Mouse (Mus musculus) limb, embryonic 12.5 days (tissue): ENCODE results near the gene Srrm2. TPM values are rescaled to one million over a fixed set of nuclear protein-coding genes. Genes with fewer than 3 reads are reported as not detected.

Experiments used
- ATAC-seq: fragments of 200-750 bp; cut with Nextera tagmentation; 2 replicates; pipeline ENCODE4 v1.8.0; 2017; ENCODE audit warnings: low read depth, moderate TSS enrichment; ENCODE audit not compliant: insufficient number of reproducible peaks, insufficient read depth, low FRiP score, low TSS enrichment
- H3K27ac ChIP-seq: fragments of 300-500 bp; sonication (generic); 2 replicates; pipeline ENCODE4 v1.5.1; 2016; ENCODE audit warnings: mild to moderate bottlenecking, moderate library complexity
- H3K27me3 ChIP-seq: fragments of 300-500 bp; sonication (generic); 2 replicates; pipeline ENCODE4 v1.6.1; 2016; ENCODE audit warnings: mild to moderate bottlenecking, moderate library complexity
- H3K36me3 ChIP-seq: fragments of 300-500 bp; sonication (generic); 2 replicates; pipeline ENCODE4 v1.6.1; 2016; ENCODE audit warnings: mild to moderate bottlenecking, moderate library complexity
- H3K4me1 ChIP-seq: fragments of 300-500 bp; sonication (generic); replicated peaks from 2 replicates; pipeline ENCODE4 v1.6.1; 2016
- H3K4me2 ChIP-seq: fragments of 300-500 bp; sonication (generic); 2 replicates; pipeline ENCODE4 v1.6.1; 2016; ENCODE audit warnings: mild to moderate bottlenecking, moderate library complexity
- H3K4me3 ChIP-seq: fragments of 300-500 bp; sonication (generic); replicated peaks from 2 replicates; pipeline ENCODE4 v1.5.1; 2016; ENCODE audit warnings: mild to moderate bottlenecking
- H3K9ac ChIP-seq: fragments of 300-500 bp; sonication (generic); replicated peaks from 2 replicates; pipeline ENCODE4 v1.6.1; 2016; ENCODE audit warnings: mild to moderate bottlenecking, moderate library complexity
- H3K9me3 ChIP-seq: fragments of 300-500 bp; sonication (generic); 2 replicates; pipeline ENCODE4 v1.6.1; 2016; ENCODE audit warnings: mild to moderate bottlenecking, moderate library complexity
- WGBS: fragments of 180-500 bp; shearing (Covaris S2); methylation state at CpG from one replicate; pipeline ENCODE4 v1.1.7; 2016; 5-methylcytosine and 5-hydroxymethylcytosine counted together
- polyA plus RNA-seq: library from polyadenylated mRNA; unstranded; fragments of >200 nt; fragmentation: Nextera tagmentation; extraction: Ambion mirVana; gene quantifications from 2 replicates; pipeline ENCODE4 v1.2.1, GENCODE M21; 2016

The Srrm2 gene
- polyA plus RNA-seq, 1 experiment from 2014 or later, result 703 TPM

DNA sequence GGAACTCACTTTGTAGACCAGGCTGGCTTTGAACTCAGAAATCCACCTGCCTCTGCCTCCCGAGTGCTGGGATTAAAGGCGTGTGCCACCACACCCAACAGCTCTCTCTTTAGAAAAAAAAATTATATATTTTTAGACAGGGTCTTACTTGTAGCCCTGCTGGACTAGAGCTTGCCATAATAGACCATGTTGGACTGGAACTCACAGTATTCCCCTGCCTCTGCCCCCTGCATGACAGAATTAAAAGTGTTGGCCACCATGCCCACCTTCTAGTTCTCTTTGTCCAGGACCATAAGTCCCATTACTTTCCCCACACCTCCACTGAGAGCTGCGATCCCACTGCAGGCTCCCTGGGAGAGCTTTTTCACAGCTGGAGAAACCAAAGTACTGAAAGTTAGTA, 42.9 kb upstream of the Srrm2 start:
- peaks cover 63% of the 10 kb centered on the region for H3K27me3 ChIP-seq
- H3K9me3 ChIP-seq, result no peaks in the 10 kb centered on the region
- 83% methylated on average over 3 of the region's 3 CpGs for WGBS
- H3K4me2 ChIP-seq, result no peak overlapping the region
- no peak overlapping the region for H3K9ac ChIP-seq
- no peak overlapping the region for H3K27ac ChIP-seq
- peaks cover 20% of the 10 kb centered on the region for H3K36me3 ChIP-seq
- ATAC-seq, result no peak
- peaks cover 33% of the 10 kb centered on the region for H3K4me1 ChIP-seq
- no peak overlapping the region for H3K4me3 ChIP-seq

- WGBS, result 21% methylated on average over 6 of the region's 6 CpGs
- peaks cover 32% of the 10 kb centered on the region for H3K4me1 ChIP-seq
- no peak overlapping the region for H3K4me2 ChIP-seq
- H3K9ac ChIP-seq, result no peak overlapping the region
- ATAC-seq, result no peak
- H3K27ac ChIP-seq, result no peak overlapping the region
- peaks cover 58% of the 10 kb centered on the region for H3K27me3 ChIP-seq
- no peaks in the 10 kb centered on the region for H3K9me3 ChIP-seq
- no peak overlapping the region for H3K4me3 ChIP-seq
- H3K36me3 ChIP-seq, result peaks cover 25% of the 10 kb centered on the region
Observed at GRCm38 (mm10) chr17:23748026-23748425, 42.3 kb upstream of the Srrm2 start.

DNA sequence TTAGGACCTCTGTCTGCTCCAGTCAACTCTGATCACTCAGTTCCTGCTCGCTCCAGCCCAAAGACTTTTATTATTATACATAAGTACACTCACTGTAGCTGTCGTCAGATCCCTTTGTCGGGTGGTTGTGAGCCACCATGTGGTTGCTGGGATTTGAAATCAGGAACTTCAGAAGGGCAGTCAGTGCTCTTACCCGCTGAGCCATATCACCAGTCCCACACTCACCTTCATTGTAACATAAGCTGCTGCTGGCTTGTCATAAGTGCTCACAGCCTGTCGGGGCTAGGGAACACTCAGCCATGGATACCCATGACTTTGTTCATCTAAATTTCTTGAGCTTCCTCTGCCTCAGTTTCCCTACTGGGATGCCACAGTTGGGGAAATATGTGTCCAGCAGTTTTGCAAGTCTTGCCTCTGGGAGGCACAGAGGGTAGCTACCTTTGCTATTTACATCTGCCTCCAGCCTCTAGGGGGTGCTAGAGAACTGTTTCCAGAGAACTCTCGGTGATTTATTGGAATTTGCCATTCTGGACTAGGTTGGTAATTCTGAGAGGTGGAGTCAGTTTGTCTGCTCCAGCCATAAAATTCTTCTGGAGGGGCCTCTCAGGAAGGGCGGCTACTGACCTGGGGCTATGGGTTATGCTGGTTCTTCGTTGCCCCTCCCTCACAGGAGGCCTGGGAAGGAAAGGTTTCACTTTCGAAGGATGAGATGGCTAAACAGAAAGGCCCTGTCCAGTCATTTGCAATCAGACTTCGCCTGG, 41.5 kb upstream of the Srrm2 start:
- Histone ChIP-seq H3K27me3 (peaks cover 50% of the 10 kb centered on the region), H3K36me3 (peaks cover 33% of the 10 kb centered on the region), H3K27ac (no peak overlapping the region), H3K4me2 (peak overlapping the region; percentile 26), H3K4me3 (no peak overlapping the region), H3K4me1 (peaks cover 32% of the 10 kb centered on the region), H3K9ac (no peak overlapping the region), H3K9me3 (no peaks in the 10 kb centered on the region)
- WGBS, result 36% methylated on average over 10 of the region's 10 CpGs
- no peak for ATAC-seq

DNA sequence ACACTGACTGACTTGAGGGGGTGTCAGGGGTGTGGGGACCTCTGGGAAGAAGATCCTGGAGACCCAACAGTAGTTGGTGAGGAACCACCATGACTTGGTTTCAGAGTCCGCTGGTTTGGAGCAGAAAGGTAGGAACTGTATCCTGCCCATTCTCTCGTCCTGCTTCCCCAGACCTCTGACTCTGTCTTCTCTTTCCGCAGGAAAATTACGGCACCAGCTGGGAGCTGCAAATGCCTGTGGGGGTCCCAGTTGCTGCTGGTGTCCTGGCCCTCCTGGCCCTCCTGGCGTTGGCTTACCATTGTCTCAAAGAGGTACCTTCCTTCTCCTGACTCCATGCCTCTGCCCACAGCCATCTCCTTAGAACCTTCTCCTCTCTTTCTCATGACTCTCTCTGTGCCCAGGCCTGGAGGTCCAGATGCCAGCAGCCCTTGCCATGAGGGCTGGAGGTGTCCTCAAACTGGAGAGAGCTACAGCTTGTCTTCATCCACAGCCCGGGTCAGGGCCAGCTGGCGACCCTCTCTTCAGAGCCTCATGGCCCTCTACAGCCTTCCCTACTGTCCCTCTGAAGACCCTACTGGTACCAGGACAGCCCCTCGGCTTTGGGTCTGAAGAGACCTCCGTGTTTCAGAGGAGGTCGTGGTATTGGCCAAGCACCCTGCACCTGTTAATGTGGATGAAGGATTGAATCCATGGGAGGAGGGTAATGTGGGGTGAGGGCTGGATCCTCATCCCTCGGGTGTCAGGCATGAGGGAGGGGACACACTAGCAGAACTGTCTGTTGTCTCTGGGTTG, 40.7 kb upstream of the Srrm2 start:
- Histone ChIP-seq H3K4me1 (peaks cover 27% of the 10 kb centered on the region), H3K27me3 (peaks cover 42% of the 10 kb centered on the region), H3K36me3 (peaks cover 41% of the 10 kb centered on the region), H3K9ac (no peak overlapping the region), H3K4me3 (no peak overlapping the region), H3K4me2 (peak overlapping the region; percentile 26), H3K9me3 (no peaks in the 10 kb centered on the region), H3K27ac (no peak overlapping the region)
- ATAC-seq, result no peak
- WGBS, result 73% methylated on average over 11 of the region's 11 CpGs

DNA sequence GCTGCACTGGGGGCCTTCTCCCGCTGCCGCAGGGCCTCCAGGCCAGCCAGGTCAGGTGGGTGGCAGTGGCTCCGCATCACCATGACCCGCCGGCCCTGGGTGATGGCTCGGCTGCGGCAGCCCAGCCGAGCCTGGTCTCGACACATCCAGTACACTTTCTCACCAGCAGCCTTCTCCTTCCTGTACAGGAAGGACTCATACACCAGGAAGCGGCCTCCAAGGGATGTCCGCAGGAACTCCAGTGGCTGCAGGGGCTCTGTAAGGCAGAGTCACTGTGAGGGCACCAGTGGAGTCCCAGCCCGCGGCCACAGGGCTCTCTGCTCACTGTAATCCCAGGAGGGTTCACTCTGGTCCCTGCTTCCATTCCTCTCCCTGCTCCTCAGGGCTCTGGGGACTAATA, 34.6 kb upstream of the Srrm2 start:
- WGBS, result 82% methylated on average over 13 of the region's 13 CpGs
- no peak overlapping the region for H3K27ac ChIP-seq
- H3K4me1 ChIP-seq, result no peaks in the 10 kb centered on the region
- ATAC-seq, result no peak
- H3K4me3 ChIP-seq, result no peak overlapping the region
- H3K9me3 ChIP-seq, result 0 out of 2 replicates have a peak, but pooled peaks cover 3% of the 10 kb centered on the region
- H3K4me2 ChIP-seq, result no peak overlapping the region
- no peaks in the 10 kb centered on the region for H3K27me3 ChIP-seq
- H3K36me3 ChIP-seq, result peaks cover 100% of the 10 kb centered on the region
- H3K9ac ChIP-seq, result no peak overlapping the region

- WGBS, result 98% methylated on average over 9 of the region's 9 CpGs
- Histone ChIP-seq H3K4me3 (no peak overlapping the region), H3K27ac (no peak overlapping the region), H3K4me2 (no peak overlapping the region), H3K36me3 (peaks cover 100% of the 10 kb centered on the region), H3K4me1 (no peaks in the 10 kb centered on the region), H3K9me3 (0 out of 2 replicates have a peak, but pooled peaks cover 3% of the 10 kb centered on the region), H3K9ac (no peak overlapping the region), H3K27me3 (no peaks in the 10 kb centered on the region)
- no peak for ATAC-seq
Observed at GRCm38 (mm10) chr17:23757581-23757980, 32.8 kb upstream of the Srrm2 start.

DNA sequence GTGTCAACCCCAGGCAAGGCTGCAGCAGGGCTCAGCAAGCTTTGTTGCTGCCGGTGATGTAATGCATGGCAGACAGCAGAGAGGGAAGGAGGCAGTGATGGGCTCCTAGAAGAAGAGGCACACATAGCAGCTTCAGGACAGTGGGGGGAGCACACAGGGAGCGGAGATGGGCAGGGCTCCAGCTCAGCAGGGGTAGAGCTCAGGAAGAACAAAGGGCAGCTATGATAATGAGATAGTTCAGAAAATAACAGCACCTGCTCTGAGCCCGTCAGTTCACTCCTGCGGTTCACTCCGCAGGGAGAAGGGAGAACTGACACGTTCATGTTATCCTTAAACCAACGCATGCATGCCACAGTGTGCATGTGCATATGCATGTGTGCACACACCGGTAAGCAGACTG, 31.5 kb upstream of the Srrm2 start:
- Histone ChIP-seq H3K4me2 (no peak overlapping the region), H3K4me3 (no peak overlapping the region), H3K27me3 (no peaks in the 10 kb centered on the region), H3K9me3 (0 out of 2 replicates have a peak, but pooled peaks cover 3% of the 10 kb centered on the region), H3K9ac (no peak overlapping the region), H3K36me3 (peaks cover 96% of the 10 kb centered on the region), H3K4me1 (no peaks in the 10 kb centered on the region), H3K27ac (no peak overlapping the region)
- WGBS, result 86% methylated on average over 8 of the region's 8 CpGs
- no peak for ATAC-seq

DNA sequence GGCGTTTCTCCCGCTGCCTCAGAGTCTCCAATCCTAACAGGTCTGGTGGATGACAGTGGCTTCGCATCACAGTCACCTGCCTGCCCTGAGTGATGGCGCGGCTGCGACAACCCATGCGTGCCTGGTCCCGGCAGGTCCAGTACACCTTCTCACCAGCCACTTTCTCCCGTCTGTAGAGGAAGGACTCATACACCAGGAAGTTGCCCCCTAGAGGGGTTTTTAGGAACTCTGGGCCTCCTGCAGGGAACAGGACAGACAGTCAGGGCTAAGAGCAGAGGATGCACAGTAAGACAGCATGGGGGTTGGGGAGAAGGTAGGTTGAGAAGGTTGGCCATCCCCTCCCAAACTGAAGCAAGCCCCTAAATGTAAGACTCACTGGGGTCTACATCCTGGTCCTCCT, 30.1 kb upstream of the Srrm2 start:
- Histone ChIP-seq H3K36me3 (peaks cover 87% of the 10 kb centered on the region), H3K27ac (no peak overlapping the region), H3K9me3 (0 out of 2 replicates have a peak, but pooled peaks cover 3% of the 10 kb centered on the region), H3K4me2 (no peak overlapping the region), H3K9ac (no peak overlapping the region), H3K27me3 (no peaks in the 10 kb centered on the region), H3K4me3 (no peak overlapping the region), H3K4me1 (no peaks in the 10 kb centered on the region)
- no peak for ATAC-seq
- WGBS, result 92% methylated on average over 9 of the region's 9 CpGs

- ATAC-seq, result no peak
- Histone ChIP-seq H3K27me3 (no peaks in the 10 kb centered on the region), H3K4me3 (no peak overlapping the region), H3K27ac (no peak overlapping the region), H3K36me3 (peaks cover 82% of the 10 kb centered on the region), H3K9ac (no peak overlapping the region), H3K4me1 (no peaks in the 10 kb centered on the region), H3K9me3 (0 out of 2 replicates have a peak, but pooled peaks cover 3% of the 10 kb centered on the region), H3K4me2 (no peak overlapping the region)
- WGBS, result 93% methylated on average over 3 of the region's 3 CpGs
Observed at GRCm38 (mm10) chr17:23761155-23761554, 29.2 kb upstream of the Srrm2 start.

DNA sequence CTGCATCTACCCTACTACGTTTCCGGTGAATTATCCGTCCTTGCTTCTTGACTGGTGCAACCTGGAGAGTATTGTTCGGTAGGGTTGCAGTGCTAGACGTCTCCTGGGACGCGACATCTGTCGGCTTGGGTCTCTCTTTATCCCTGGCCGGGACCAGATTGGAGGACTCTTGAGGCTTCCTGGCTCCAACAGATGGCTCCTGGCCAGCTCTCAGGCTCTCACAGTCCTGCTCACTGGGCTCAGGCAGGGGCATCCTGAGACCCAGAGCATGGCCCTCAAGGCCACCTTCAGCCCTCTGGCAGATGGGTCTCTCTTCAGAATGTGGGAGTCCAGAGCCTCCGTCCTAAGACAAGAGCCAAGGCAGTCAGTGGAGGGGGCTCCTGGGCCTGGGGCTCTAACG, 27.4 kb upstream of the Srrm2 start:
- no peak for ATAC-seq
- WGBS, result 92% methylated on average over 11 of the region's 11 CpGs
- no peak overlapping the region for H3K27ac ChIP-seq
- H3K4me2 ChIP-seq, result no peak overlapping the region
- no peak overlapping the region for H3K4me3 ChIP-seq
- no peaks in the 10 kb centered on the region for H3K4me1 ChIP-seq
- no peaks in the 10 kb centered on the region for H3K27me3 ChIP-seq
- H3K9me3 ChIP-seq, result 0 out of 2 replicates have a peak, but pooled peaks cover 3% of the 10 kb centered on the region
- peaks cover 68% of the 10 kb centered on the region for H3K36me3 ChIP-seq
- H3K9ac ChIP-seq, result no peak overlapping the region

DNA sequence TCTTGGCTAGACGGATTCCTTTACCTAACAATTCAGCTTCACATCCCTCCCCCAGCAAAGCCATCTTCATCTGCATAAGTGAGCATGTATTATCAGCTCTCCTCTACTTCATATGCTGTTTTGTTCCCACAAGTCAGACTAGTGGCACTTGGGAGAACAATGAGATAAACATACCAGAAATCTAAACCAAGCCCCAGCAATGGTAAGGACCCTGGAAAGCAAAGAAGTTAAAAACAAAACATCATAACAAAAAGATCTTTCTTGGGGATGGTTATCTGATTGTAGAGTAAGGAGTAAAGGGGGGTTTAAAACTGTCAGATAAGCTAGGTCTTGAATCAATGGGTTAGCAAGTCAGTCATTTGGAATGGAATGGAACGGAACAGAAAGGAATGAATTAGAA, 19.8 kb upstream of the Srrm2 start:
- Histone ChIP-seq H3K4me2 (peak overlapping the region; percentile 66), H3K27me3 (no peaks in the 10 kb centered on the region), H3K4me3 (peak overlapping the region; percentile 83), H3K4me1 (peaks cover 7% of the 10 kb centered on the region), H3K27ac (no peak overlapping the region), H3K36me3 (peaks cover 15% of the 10 kb centered on the region), H3K9me3 (no peaks in the 10 kb centered on the region), H3K9ac (peak overlapping the region; percentile 96)
- WGBS, result 10% methylated on average over 2 of the region's 2 CpGs
- ATAC-seq, result no peak
